Mouse (Mus musculus): ENCODE results near the gene Shank2.

Shank2 gene

GRCm38 (mm10) chr7:144284241-144285065 is 282.7 kb downstream of the Shank2 start:
- DNase-seq, result no peak

GRCm38 (mm10) chr7:144285066-144285633 is 283.4 kb downstream of the Shank2 start:
- DNase-seq, result no peak

- DNase-seq, result no peak
Measured at GRCm38 (mm10) chr7:144285912-144286311, 284.2 kb downstream of the Shank2 start.

- DNase-seq, result no peak
Measured at GRCm38 (mm10) chr7:144287991-144288390, 286.3 kb downstream of the Shank2 start.

GRCm38 (mm10) chr7:144291478-144291877 is 289.8 kb downstream of the Shank2 start:
- DNase-seq, result no peak

- DNase-seq, result no peak
Measured at GRCm38 (mm10) chr7:144293611-144294010, 291.9 kb downstream of the Shank2 start.

- peak in 1 of 2 experiments; percentile 52 for DNase-seq
Measured at GRCm38 (mm10) chr7:144294239-144295200, 292.8 kb downstream of the Shank2 start.

GRCm38 (mm10) chr7:144299351-144299750 is 297.6 kb downstream of the Shank2 start:
- no peak for DNase-seq

- no peak for DNase-seq
Measured at GRCm38 (mm10) chr7:144301646-144302045, 299.9 kb downstream of the Shank2 start.

GRCm38 (mm10) chr7:144302498-144302897 is 300.8 kb downstream of the Shank2 start:
- no peak for DNase-seq

- DNase-seq, result no peak
Measured at GRCm38 (mm10) chr7:144307853-144308409, 306.2 kb downstream of the Shank2 start.

- no peak for DNase-seq
Measured at GRCm38 (mm10) chr7:144314438-144315105, 312.8 kb downstream of the Shank2 start.

GRCm38 (mm10) chr7:144316224-144316623 is 314.5 kb downstream of the Shank2 start:
- DNase-seq, result no peak

GRCm38 (mm10) chr7:144316797-144317196 is 315.1 kb downstream of the Shank2 start:
- DNase-seq, result no peak

GRCm38 (mm10) chr7:144324077-144324476 is 322.3 kb downstream of the Shank2 start:
- DNase-seq, result no peak

- DNase-seq, result no peak
Measured at GRCm38 (mm10) chr7:144324861-144325260, 323.1 kb downstream of the Shank2 start.

GRCm38 (mm10) chr7:144325603-144326002 is 323.9 kb downstream of the Shank2 start:
- DNase-seq, result no peak

- DNase-seq, result peak; percentile 27 to 62
Measured at GRCm38 (mm10) chr7:144329403-144329890, 327.7 kb downstream of the Shank2 start.

GRCm38 (mm10) chr7:144336626-144337025 is 334.9 kb downstream of the Shank2 start:
- DNase-seq, result no peak

- DNase-seq, result no peak
Measured at GRCm38 (mm10) chr7:144338694-144339093, 337.0 kb downstream of the Shank2 start.

GRCm38 (mm10) chr7:144340376-144340775 is 338.6 kb downstream of the Shank2 start:
- DNase-seq, result no peak

- DNase-seq, result no peak
Measured at GRCm38 (mm10) chr7:144366133-144366532, 364.4 kb downstream of the Shank2 start.

All from kidney, postnatal 25 days (tissue).